Mouse (Mus musculus) brain, embryonic 14.5 days (tissue): ENCODE results near the gene Tspan32.

Experiments
- CTCF ChIP-seq: fragments of 200-500 bp; IDR thresholded peaks from 2 replicates; pipeline ENCODE4 v1.5.1; 2012; ENCODE audit warnings: inconsistent platforms, mild to moderate bottlenecking, moderate library complexity, borderline replicate concordance; ENCODE audit not compliant: insufficient read depth, insufficient read length; ENCODE audit errors: extremely low read depth
- POLR2A ChIP-seq: fragments of 200-500 bp; IDR thresholded peaks from 2 replicates; pipeline ENCODE4 v1.6.1; 2012; ENCODE audit warnings: mild to moderate bottlenecking, inconsistent platforms, borderline replicate concordance; ENCODE audit not compliant: poor library complexity, insufficient read depth, insufficient read length, severe bottlenecking; ENCODE audit errors: extremely low read depth

DNA sequence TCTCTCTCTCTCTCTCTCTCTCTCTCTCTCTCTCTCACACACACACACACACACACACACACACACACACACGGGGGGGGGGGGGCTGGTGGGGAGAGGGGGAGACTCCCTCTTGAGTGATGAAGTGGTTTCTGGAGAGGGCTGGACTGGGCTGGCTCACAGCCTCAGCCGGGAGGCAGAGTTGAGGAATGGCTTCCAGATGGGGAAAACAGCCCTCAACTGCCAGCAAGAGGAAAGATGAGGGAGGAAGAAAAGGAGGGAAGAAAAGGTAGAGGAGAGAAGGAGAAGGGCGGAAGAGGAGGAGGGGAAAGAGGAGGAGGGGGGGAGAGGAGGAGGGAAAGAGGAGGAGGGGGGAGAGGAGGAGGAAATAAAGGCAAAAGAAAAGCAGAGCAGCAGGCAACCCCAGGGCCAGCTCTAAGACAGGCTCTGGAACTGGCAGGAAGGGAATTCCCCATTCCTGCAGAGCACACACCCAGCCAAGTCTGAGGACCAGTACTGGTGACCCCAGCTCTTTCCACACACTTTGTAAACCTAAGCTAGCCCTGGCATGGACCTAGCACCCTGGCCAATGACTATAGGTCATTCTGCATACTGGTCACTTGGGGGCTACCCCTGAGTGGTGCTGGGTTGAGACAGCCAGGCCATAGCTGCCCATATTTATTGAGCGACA, 4.3 kb downstream of the Tspan32 start:
- TF ChIP-seq POLR2A (no peak), CTCF (no peak)
